Mouse (Mus musculus) ES-E14 (cell line): ENCODE measurements at regions not wholly inside any gene's neighbourhood (a gene's known extent, or its start where the extent isn't known, plus 50 kb on each side); places are given as distances from the start of the nearest gene placed in this dataset.

ENCODE experiments used
- CHD2 ChIP-seq: IDR thresholded peaks from 2 replicates; pipeline ENCODE4 v1.6.1; 2014; ENCODE audit warnings: mild to moderate bottlenecking, low read depth, low read length, inconsistent platforms
- HCFC1 ChIP-seq: IDR thresholded peaks from 2 replicates; pipeline ENCODE4 v1.6.1; 2012; ENCODE audit warnings: low read length, inconsistent platforms, borderline replicate concordance; ENCODE audit not compliant: insufficient read depth
- MAFK ChIP-seq: IDR thresholded peaks from 2 replicates; pipeline ENCODE4 v1.6.1; 2014; ENCODE audit warnings: mild to moderate bottlenecking, low read depth, low read length, inconsistent platforms; ENCODE audit not compliant: insufficient read depth
- ZC3H11A ChIP-seq: IDR thresholded peaks from 2 replicates; pipeline ENCODE4 v1.6.1; 2012; ENCODE audit warnings: low read depth, mild to moderate bottlenecking, inconsistent platforms, low read length, borderline replicate concordance
- ZNF384 ChIP-seq: IDR thresholded peaks from 2 replicates; pipeline ENCODE4 v1.6.1; 2012; ENCODE audit warnings: low read depth, low read length, inconsistent platforms

DNA sequence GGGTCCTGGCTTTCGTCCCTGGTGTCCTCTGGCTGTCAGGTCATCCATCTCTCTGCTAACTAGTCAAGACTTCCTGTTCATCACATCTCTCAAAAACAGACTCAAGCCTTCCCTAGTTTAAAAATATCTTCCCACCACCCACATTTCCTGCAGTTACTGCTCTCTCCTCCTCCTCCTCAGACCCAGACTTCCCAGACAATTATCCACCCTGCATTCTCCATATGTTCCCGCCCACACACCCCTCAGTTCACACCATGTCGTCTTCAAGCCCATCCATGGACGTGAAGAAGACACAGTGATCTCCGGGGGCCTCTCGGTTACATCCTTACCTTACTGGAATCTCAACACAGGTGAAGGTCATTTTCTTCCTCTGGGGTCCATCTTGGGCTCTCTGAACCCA is 444.4 kb downstream of the Pdcd6ip start:
- no peak for TF ChIP-seq ZNF384
- TF ChIP-seq ZC3H11A, result no peak
- TF ChIP-seq MAFK, result no peak
- TF ChIP-seq CHD2, result no peak
- no peak for TF ChIP-seq HCFC1
